Comparison of ENCODE assay signal across 8 mouse cellular contexts in genomic region chr1:52267606-52268005, GRCm38 (mm10). TPM values are rescaled to one million over a fixed set of nuclear protein-coding genes. Genes with fewer than 3 reads are reported as not detected.
DNase-seq lines count a peak whose midpoint lies in the region; ATAC-seq and TF ChIP-seq lines count a peak whose summit lies in the region.

No protein-coding gene starts in this region.

- H3K4me2 ChIP-seq in forebrain, postnatal 0 days (ENCODE audit: low read depth): no peak overlapping the region
- H3K4me2 ChIP-seq in forebrain, embryonic 16.5 days (ENCODE audit: low read length): no peak overlapping the region
- no peak overlapping the region for H3K4me2 ChIP-seq in intestine, embryonic 15.5 days (replicated peaks)

- peak; percentile 47 for TF ChIP-seq CTCF in forebrain, postnatal 0 days (IDR thresholded peaks at IDR 0.05; ENCODE audit: low read depth)

- no peaks in the 10 kb centered on the region for H3K36me3 ChIP-seq in forebrain, postnatal 0 days (ENCODE audit: insufficient read depth)
- H3K36me3 ChIP-seq in forebrain, embryonic 16.5 days (ENCODE audit: control insufficient read depth, insufficient read depth): no peaks in the 10 kb centered on the region
- no peaks in the 10 kb centered on the region for H3K36me3 ChIP-seq in intestine, embryonic 15.5 days

- H3K27me3 ChIP-seq in forebrain, postnatal 0 days (ENCODE audit: insufficient read depth, low read length): no peaks in the 10 kb centered on the region
- no peaks in the 10 kb centered on the region for H3K27me3 ChIP-seq in forebrain, embryonic 16.5 days (replicated peaks; ENCODE audit: control insufficient read depth, insufficient read depth, low read length)
- no peaks in the 10 kb centered on the region for H3K27me3 ChIP-seq in intestine, embryonic 15.5 days (replicated peaks)

- ATAC-seq in forebrain, postnatal 0 days: no peak
- no peak for ATAC-seq in forebrain, embryonic 16.5 days
- no peak for ATAC-seq in intestine, embryonic 15.5 days

- H3K9ac ChIP-seq in forebrain, postnatal 0 days: no peak overlapping the region
- H3K9ac ChIP-seq in forebrain, embryonic 16.5 days (replicated peaks; ENCODE audit: low read depth, low read length): no peak overlapping the region
- no peak overlapping the region for H3K9ac ChIP-seq in intestine, embryonic 15.5 days

- no peaks in the 10 kb centered on the region for H3K9me3 ChIP-seq in forebrain, postnatal 0 days (ENCODE audit: low read length)
- H3K9me3 ChIP-seq in forebrain, embryonic 16.5 days (ENCODE audit: control insufficient read depth, low read length): no peaks in the 10 kb centered on the region
- no peaks in the 10 kb centered on the region for H3K9me3 ChIP-seq in intestine, embryonic 15.5 days

- no peak overlapping the region for H3K4me3 ChIP-seq in forebrain, postnatal 0 days (ENCODE audit: low read depth, low read length)
- no peak overlapping the region for H3K4me3 ChIP-seq in forebrain, embryonic 16.5 days (replicated peaks; ENCODE audit: low read length)
- H3K4me3 ChIP-seq in intestine, embryonic 15.5 days (replicated peaks): no peak overlapping the region

- WGBS in forebrain, postnatal 0 days: 46% methylated on average over 3 of the region's 3 CpGs
- whole genome bisulfite sequencing in forebrain, embryonic 16.5 days: 40% methylated on average over 3 of the region's 3 CpGs
- 53% methylated on average over 3 of the region's 3 CpGs for WGBS in intestine, embryonic 15.5 days

- DNase-seq in forebrain, postnatal 0 days: peak; percentile 54
- peak; percentile 15 for DNase-seq in ovary, postnatal 14 days (ENCODE audit: low spot score)
- DNase-seq in ovary, postnatal 36 days (ENCODE audit: low spot score): no peak
- peak; percentile 90 for DNase-seq in cerebellum, adult 18-20 months
- DNase-seq in heart, postnatal 10 days: peak; percentile 59 to 76
- peak; percentile 71 for DNase-seq in lung, postnatal 25 days (ENCODE audit: low spot score)

- H3K4me1 ChIP-seq in forebrain, postnatal 0 days (ENCODE audit: insufficient read depth): 0 out of 2 replicates have a peak, but pooled peaks cover 4% of the 10 kb centered on the region
- H3K4me1 ChIP-seq in forebrain, embryonic 16.5 days (replicated peaks; ENCODE audit: control insufficient read depth, insufficient read depth, low read length): no peaks in the 10 kb centered on the region
- no peaks in the 10 kb centered on the region for H3K4me1 ChIP-seq in intestine, embryonic 15.5 days (replicated peaks)

- intact Hi-C loops in heart, postnatal 10 days (cut with DNase I): loop anchor here (1.0 kb wide), 1 partner anchor 121 kb away; no protein-coding TSS in a partner anchor

- no peak overlapping the region for H3K27ac ChIP-seq in forebrain, postnatal 0 days (ENCODE audit: low read depth, low read length)
- H3K27ac ChIP-seq in forebrain, embryonic 16.5 days (ENCODE audit: low read length): no peak overlapping the region
- no peak overlapping the region for H3K27ac ChIP-seq in intestine, embryonic 15.5 days

RNA-seq across cellular contexts. Expression of gene Gls, which starts 34.6 kb away (rescaled TPM):
- 238 and 254 TPM in 2 replicates for total RNA-seq in forebrain, postnatal 0 days (2014; rRNA removed)
- 17.2 and 27.9 TPM in 2 replicates for polyA plus RNA-seq in forebrain, postnatal 0 days (2015; fragmentation: Nextera tagmentation; extraction: Ambion mirVana)
- polyA plus RNA-seq in forebrain, embryonic 16.5 days (2015; fragmentation: Nextera tagmentation; extraction: Ambion mirVana): 34.8 and 36.0 TPM in 2 replicates
- total RNA-seq in heart, postnatal 10 days (2021): 100 to 1,000 TPM in 1 of 2 experiments, 10 to 100 TPM in 1; 99.5 to 101 TPM
- 34.8 and 39.5 TPM in 2 replicates for polyA plus RNA-seq in intestine, embryonic 15.5 days (2015; fragmentation: Nextera tagmentation; extraction: Ambion mirVana)
